Mouse (Mus musculus) left cerebral cortex, postnatal 4 days (tissue): Measurements from ENCODE around the gene Uvrag. TPM values are rescaled to one million over a fixed set of nuclear protein-coding genes. Genes with fewer than 3 reads are reported as not detected.
A peak's percentile ranks its signal among the peaks of the same experiment; 100 is the strongest.

Experiments used
- DNase-seq: peaks from one replicate; pipeline ENCODE4 v3.0.0-alpha.2; 2022
- intact Hi-C: fragments of 180-260 bp; cut with DNase I; formaldehyde crosslinking; loops from one replicate; pipeline ENCODE4 v1.15.1; 2025
- total RNA-seq, 2 experiments: library from RNA; stranded (reverse); gene quantifications; 2 replicates each; pipeline ENCODE4 v1.2.3; 2021

Gene Uvrag
- total RNA-seq, 2 experiments from 2014 or later = 36.3 to 37.4 TPM

DNA sequence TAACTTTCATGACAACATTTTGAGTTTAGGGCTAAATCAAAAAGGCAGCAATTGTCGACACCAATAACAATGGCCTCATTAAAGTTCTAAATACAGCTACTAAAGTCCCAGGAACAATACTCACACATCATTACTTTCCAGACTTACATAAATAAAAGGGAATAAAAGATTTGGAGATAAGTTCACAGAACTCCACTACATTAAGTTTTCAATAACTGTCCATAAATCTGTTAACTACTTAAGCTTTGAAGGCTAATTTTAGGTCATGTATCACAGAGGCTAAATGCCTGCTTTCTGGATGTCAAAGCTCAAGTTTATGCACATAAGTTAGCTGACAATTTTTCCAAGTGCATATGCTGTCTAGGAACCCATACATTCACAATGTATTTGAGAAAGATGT lies 184.3 kb downstream of the Uvrag start:
- DNase-seq = no peak
- intact Hi-C loops = no loop called here

DNA sequence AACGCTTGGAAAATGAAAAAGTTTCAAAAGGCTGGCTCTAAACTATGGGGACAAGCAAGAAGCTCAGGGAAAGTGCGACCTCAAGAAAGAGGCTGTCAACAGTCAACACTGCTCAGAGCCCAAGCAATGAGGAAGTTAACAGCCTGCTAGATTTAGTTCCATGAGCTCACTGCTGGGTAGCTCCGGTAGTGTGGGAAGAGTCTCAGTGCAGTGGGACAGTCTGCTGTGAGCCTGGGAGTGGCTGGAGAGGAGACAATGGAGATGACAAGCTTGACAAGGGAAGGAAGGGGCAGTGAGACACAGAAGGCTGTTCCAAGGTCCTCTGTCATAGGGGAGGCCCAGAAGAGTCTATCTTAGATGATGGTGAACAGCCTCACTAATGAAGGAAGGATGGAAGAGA lies 187.3 kb downstream of the Uvrag start:
- no peak for DNase-seq
- intact Hi-C loops = loop anchor here (5.0 kb wide), 1 partner anchor 599 kb away; no protein-coding TSS in a partner anchor

DNA sequence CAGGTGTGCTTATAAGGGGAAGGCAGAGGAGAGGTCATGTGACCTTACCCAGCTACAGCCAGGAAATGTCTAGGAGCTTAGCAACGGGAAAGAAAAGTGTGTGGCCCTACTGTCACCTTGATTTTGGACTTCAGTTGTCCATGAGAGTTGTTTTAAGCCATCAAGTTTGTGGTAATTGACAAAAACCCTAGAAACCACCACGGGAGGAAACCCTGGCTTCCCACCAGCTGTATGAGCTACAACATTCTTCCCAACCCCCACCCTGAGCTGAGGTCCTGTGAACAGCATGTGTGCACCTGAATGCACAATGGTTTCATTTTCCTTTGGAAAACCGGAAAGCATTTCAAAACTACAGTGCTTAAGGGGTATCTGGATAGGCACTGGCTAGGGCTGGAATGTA lies 196.0 kb downstream of the Uvrag start:
- no peak for DNase-seq
- intact Hi-C loops = no loop called here

DNA sequence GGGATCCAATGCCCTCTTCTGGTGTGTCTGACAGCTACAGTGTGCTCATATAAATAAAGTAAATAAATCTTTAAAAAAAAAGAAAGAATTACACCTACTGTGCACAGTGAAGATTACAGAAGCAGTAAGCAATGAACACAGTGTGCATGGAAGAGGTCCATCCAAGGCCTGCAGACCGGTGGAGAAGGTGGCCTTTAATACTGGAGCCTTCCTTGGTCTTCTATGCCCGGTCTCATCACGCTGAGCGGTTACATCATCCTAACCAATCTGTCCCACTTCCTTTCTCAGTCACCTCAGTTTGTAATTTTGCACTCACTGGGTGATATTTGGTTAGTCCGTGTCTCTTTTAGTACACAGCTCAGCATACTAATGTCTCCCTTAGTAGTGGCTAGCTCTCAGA lies 197.3 kb downstream of the Uvrag start:
- DNase-seq = no peak
- intact Hi-C loops = no loop called here

DNA sequence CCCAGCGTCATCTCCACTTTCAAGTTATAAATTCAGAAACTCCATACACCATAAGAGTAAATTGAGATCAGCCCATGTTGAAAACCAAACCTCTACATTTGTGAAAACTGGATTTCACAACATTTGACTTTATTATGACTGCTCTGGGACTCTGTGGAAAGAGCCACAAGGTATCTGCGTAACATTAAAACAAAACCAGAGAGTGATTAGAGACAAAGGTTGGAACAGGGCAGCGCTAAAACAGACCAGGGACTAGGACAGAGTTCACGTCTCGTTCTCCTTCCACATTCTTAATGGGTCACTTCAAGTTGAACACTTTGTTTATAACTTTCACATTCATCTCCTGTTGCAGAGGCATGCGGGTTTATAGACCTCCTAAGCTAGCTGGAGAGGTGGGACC lies 198.2 kb downstream of the Uvrag start:
- intact Hi-C loops = no loop called here

DNA sequence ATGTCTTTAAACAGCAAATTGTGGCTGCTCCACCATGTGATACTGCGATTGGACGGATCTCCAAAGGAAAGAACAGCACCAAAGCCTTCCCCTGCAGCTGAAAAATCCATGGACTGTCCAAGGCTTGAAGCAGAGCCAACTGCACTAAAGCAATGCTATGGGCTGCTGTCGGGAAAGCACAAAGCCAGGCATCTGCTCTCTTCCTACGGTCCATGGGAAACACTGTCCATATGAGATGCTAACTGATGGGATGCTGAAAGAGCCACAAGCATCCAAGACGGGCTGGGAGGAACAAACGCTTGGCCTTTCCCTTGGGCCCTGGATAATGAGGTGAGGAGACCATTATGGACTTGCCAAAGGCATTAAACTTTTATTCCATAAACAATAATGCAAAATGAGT lies 201.7 kb downstream of the Uvrag start:
- intact Hi-C loops = no loop called here
- DNase-seq = peak; percentile 11

More for the DNA sequence above, 198.2 kb downstream of the Uvrag start:
- no peak for DNase-seq

DNA sequence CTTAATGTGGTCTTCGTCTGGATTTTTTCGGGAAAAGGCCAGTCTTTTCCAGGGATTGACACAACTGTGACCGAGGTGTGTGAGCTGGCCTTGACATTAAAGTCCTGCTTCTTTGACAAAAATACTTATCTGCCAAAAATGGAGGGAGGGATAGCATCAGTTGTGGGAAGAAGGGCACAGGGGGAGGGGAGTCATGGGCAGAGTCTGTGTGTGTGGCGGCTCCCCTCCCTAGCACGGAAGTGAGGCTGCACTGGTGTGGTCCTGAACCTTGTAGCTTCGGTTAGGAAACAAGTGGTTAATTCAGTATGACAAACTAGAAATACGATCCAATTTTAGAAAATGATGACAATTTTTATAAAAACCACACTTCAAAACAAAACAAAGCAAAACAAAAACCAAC lies 202.3 kb downstream of the Uvrag start:
- no peak for DNase-seq
- intact Hi-C loops = no loop called here

DNA sequence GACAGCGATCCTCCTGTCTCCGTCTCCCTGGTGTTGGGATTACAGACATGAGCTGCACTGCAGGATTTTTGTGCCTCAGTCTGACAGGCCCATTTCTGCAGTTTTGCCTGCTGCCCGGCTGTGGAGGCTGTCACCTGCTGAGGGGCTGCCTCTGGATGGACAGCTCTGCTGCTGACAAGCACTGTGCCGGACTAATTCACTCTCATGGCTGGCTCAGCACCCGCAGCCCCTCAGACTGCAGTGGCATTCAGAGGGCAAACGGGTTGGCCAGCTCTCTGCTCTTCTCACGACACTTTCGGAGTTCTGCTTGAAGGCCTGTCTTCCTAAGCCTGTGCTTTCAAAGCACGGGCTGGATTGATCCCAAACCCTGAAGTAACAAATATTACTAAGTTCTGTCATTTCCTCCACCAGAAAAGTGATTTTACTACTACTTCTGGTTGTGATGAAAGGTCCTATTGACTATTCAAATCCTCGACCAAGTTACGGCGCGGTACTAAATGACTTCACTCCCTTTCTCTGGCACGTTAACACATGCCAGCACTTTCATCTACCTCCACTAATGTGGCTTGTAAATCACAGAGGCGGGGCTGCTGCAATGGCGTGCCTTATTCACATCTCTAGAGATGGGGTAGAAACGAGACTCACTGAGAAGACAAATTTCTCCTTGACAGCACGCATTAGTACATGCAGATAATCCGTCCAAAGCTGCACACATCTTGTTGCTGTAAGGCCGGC lies 203.7 kb downstream of the Uvrag start:
- intact Hi-C loops = no loop called here
- no peak for DNase-seq

DNA sequence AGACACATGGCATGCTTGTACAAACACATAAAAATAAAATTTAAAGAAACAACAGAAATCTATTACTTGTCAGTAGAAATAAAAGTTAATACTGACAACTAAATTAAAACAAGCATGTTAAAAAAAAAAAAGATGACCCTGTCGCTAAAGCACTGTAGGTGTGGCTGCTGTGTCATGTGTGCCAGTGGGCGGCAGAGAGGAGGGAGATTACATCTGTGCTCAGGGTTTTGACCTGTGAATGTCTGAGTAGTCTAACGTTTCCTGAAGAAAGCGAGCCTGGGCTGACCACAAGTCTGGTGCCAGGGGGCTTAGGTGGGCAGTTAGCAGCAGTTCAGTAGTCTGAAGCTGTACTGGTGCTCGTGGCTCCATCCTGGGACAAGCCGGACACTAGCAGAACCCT lies 205.2 kb downstream of the Uvrag start:
- intact Hi-C loops = no loop called here
- no peak for DNase-seq

DNA sequence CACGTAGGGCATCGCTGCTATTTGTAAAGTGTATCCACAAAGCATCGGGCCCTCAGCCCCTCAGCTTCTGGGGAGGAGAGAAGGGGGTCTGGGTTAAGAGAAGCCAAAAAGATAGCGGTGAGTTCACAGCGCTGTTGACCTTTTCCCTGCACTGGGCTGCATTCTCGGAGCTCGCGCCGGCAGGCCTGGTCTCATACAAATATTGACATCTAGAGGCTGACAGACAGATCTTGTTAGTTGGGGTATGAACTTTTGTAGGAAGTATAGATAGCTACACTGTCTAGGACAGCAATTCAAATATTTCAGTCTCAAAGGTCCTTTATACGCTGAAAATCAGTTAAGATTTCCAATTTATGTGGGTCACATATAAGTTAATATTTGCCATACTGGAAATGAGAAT lies 205.7 kb downstream of the Uvrag start:
- DNase-seq = no peak
- intact Hi-C loops = no loop called here

DNA sequence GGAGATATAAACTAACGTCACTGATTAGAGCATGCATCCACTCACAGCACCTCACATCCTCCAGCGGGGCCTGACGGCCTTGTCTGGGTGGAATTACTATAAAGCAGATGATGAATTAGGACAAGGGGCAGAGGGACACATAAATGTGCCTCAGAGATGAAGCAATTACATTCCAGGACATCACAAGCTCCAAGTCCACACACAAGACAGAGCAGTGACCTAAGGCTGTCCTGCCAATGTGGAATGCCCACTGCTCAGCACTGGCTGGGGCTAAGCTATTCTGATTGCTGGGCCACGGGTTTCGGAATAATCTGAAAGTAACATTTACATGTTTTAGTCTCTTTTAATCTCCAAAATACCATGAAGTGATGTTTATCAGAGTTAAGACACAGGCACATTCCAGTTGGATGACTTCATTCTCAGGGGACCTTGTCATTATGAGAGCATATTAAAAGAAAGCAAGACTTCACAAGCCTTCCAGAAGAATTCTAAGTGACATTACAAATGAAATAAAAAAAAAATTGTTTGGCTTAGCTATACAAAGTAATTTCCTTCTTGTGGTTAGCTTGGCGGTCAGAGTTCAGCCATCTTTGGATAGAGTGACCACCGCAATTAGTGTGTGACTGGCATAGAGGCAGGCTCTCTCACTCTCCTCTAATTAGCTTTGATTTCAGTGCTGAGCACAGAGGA lies 212.5 kb downstream of the Uvrag start:
- intact Hi-C loops = no loop called here
- DNase-seq = no peak

DNA sequence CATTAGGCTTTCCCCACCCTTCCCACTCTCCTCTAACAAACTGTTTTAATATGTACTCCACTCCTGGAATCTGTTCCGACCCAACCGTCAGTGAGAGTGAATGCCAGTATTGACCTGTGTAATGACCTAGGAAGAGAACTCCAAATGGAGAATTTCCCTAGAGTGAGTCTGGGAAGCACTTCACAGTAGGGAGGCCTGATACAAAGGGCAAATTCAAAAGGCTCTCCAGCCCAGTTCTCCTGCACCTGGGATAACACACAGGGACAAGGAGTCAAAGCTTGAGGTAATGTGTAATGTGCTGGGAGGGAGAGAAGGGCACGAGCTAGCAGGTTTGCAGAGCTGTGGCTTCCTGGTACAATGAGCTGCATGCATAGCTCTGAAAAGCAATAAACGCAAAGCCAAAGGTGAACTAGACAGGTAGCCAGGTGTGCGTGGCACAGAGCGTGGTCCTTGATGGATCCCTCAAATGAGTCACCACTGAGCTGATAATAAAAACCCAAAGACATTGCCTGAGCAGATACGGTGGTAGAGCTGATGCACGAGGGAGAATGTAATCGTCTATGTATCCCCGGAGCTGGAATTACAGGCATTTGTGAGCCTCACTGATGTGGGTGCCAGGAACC lies 213.9 kb downstream of the Uvrag start:
- no peak for DNase-seq
- intact Hi-C loops = no loop called here

DNA sequence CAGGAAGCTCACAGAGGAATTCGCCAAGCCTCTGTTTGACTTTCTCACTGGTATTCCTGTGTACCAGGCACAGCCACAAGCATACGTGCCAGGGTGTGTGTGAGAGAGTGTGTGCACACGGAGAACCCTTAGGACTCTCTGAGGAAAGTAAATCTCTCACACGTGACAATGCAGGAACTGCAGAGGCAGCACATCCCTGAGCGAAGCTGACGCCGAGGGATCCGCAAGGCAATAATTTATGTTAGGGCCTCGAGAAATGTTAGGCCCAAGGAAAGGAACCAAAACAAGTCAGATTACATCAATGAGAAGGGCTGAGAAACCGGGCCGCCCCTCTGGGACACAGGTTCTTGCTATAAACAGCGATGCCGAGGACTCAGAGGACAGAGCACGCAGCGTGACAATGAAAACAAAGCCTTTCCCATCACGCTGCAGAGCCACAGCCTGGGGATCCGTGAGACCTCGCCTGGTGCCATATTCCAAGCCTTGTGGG lies 216.5 kb downstream of the Uvrag start:
- DNase-seq = no peak
- intact Hi-C loops = no loop called here

DNA sequence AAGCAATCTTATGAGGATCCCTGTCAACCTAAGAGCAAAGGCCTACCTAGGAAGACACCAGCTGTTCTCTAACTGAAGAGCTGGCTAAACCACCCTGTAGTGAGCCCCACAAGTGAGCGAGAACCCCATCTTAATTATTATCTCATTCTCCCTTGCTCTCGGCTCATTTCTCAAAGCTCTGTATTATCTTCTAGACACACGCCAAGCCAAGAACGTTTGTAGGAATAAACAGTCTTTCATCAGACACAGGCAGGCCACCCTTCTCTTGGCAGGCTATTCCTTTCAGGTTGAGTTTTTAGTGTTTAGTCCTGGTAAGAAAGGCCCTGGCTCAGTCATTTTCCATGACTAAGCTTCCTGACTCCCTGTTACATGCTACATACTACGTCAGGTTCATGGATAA lies 218.0 kb downstream of the Uvrag start:
- intact Hi-C loops = no loop called here
- DNase-seq = no peak

DNA sequence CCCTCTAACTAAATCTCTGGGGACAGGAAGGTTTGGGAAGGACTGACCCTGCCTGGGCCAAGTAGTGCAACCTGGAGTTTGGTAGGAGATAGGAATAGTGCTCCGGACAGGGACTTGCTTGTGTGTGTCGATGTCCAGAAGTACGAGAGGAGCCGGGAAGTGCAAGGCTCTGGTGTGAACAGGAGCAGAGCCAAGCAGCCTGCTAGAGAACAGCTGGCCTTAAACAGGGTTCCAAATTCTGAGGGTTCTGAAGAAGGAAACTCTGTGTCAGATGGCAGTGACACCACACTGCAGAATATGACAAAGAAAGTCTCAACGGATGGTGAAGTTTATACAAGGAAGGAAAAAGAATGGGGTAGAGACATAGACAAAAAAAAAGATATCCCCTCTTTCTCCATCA lies 223.5 kb downstream of the Uvrag start:
- intact Hi-C loops = no loop called here

DNA sequence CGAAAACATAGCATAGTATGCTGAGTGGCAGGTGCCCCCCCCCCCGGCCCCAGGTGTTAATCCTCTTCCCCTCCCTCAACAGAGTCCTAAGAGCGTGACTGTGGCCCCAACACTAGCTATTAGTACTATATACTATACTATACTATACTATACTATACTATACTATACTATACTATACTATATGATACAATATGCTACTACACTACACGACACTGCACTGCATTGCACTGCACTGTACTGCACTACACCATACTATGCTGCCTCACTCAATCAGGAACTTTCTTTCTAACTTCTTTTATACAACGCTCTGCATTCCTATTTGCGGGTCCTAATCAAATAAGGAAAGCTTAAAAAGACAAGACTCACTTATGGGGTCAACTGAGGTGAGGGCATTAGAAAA lies 224.4 kb downstream of the Uvrag start:
- DNase-seq = no peak
- intact Hi-C loops = no loop called here

More for the DNA sequence above, 223.5 kb downstream of the Uvrag start:
- DNase-seq = no peak

DNA sequence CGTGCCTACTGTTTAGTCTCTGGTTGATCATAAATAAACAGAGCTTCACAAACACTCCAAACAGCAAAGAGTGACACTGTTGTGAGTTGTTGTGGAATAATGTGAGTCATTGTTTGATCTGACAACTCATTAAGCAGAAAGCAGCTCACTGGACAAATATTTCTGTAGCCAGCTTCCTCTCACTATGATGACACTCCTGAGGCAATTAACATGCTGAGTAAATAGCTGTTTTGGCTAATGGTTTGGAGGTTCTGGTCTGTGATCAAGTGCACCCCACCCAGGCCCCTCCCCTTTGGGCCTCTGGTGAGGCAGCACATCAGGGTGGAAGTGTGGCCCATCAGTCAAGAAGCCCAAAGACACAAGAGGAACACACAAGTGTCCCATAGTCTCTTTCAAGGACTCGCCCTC lies 228.0 kb downstream of the Uvrag start:
- intact Hi-C loops = no loop called here
- DNase-seq = no peak

DNA sequence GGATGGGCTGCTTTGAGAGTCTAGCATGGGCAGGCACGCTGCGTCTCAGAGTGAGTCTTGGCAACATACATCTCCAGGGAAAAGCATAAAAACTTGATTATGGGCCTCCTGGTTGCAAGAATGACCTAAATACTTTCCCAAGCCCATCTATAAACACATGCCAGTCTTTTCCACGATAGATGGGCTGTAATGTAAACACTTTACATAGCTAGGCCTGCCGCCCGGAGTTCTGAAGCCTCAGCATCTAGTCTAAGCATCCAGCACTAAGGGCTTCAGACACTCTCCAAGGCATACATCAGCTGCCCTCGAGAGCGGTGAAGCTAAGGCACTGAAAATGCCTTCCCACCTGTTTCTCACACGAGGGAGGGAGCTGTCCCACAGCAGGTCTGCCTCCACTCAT lies 229.7 kb downstream of the Uvrag start:
- intact Hi-C loops = no loop called here
- no peak for DNase-seq

DNA sequence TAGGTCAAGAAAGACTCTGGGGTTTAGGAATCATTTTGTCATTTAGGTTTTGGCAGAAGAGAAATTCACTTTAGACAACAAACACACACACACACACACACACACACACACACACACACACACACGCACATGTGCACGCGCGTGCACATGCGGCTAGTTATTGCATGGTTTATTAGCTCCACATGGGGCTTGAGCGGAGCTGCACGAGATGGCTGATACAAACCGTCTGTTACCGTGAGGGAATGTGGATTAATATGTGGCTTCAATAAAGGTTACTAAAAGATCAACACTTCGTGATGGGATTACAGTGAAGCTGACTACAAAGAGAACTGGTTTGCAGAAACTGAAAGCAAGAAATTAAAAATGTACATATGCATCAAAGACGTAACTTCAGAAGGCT lies 230.2 kb downstream of the Uvrag start:
- intact Hi-C loops = no loop called here
- no peak for DNase-seq

DNA sequence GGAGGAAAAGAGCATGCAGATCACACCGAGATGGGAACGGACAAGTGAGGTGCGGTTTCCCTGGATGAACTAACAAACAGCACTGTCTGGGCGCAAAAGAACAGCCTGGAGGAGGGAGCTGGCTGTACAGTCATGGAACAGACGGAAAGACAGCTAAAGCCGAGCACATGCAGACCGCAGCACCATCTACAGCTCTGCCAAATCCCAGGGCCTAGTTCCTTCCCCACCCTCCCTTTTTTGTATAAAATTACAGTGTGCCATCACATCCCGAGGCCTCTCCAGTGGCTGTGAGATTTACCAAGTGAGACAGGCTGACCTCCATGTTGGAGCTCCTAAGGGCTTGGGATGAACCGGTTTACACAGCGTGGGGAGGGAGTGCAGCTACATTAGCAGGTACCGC lies 230.8 kb downstream of the Uvrag start:
- intact Hi-C loops = no loop called here
- DNase-seq = no peak

DNA sequence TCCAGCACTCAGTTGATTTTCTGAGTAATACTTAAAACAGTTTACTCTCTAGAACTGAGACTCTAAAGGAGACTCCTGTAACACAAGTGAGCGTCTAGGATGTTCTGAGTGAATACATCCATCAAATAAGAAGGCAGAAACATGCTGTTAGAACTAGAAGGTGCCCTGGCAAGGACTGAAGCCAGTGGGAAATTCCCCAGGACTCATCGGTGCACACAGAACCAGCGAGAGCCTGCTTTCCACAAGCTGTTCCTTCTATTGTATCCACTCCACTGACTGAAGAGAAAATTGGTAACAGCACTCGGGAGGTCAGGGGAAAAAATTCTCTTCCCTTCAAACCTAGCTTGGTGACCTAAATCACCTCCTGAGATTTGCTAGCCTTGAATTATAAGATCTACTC lies 233.5 kb downstream of the Uvrag start:
- no peak for DNase-seq
- intact Hi-C loops = no loop called here
